Mouse (Mus musculus) left cerebral cortex, postnatal 14 days (tissue): ENCODE measurements around the gene Sh3d19. TPM values are rescaled to one million over a fixed set of nuclear protein-coding genes. Genes with fewer than 3 reads are reported as not detected.
A peak's percentile ranks its signal among the peaks of the same experiment; 100 is the strongest.
"Not testable (repeated sequence)": the region's sequence is repeated elsewhere in the genome, so short reads cannot be mapped to it uniquely, and the experiment has no call there.

Experiments used
- DNase-seq, 2 experiments: peaks; one replicate each; pipeline ENCODE4 v3.0.0; 2021 to 2022; ENCODE audit warnings: low spot score in 2 of 2, mixed read lengths in 1 of 2
- intact Hi-C: fragments of 180-260 bp; cut with DNase I; formaldehyde crosslinking; loops from one replicate; pipeline ENCODE4 v1.15.1; 2025
- total RNA-seq, 2 experiments: library from RNA; stranded (reverse); gene quantifications; 2 replicates each; pipeline ENCODE4 v1.2.3; 2021

Sh3d19 gene
- total RNA-seq, 2 experiments from 2014 or later = 34.6 to 36.4 TPM

DNA sequence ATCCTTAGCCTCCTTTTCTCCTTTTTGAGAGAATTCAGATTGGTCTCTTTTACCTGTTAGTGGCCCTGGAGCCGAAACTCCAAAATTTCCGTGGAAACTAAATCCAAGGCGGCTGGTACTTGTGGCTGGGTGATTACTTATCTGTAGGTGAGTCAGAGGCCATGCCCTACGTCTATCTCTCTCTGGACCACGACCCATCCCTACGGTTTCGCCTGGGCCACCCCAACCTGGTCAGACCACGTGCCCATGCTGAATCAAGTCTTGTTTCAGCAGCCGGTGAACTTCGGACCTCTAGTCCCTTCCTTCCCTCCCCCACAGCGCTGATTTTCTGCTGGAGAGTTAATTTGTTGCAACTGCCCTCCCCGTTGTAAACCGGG is 678 bp downstream of the Sh3d19 start:
- DNase-seq = no peak
- intact Hi-C loops = no loop called here

DNA sequence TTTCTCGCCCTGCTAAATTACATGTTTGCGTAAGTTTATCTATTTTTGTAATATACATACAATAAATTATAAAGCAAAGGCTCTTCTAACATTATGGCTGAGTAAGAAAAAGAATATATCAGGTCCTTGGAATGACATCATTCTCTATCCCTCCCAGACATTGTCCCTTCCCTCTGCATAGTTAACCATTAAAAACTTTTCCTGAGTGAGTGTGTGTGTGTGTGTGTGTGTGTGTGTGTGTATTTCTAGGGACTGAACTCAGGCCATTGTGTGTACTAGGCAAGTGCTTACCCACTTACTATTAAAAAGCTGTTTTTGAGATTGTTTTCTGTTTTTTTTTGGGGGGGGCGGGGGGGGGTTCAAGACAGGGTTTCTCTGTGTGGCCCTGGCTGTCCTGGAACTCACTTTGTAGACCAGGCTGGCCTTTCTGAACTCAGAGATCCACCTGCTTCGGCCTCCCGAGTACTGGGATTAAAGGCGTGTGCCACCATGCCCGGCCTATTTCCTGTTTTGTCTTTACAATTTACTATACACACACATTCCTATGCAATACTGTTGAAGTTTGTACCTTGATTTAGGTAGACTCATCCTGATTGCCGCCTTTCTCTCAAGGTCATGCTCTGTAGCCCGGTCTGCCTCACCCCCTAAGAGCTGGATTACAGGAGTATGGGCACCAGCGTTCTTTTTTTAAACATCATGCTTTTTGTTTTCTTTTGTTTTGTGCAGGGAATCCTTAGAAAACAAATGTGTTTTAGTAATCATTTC is 2.6 kb downstream of the Sh3d19 start:
- intact Hi-C loops = no loop called here
- no peak for DNase-seq

DNA sequence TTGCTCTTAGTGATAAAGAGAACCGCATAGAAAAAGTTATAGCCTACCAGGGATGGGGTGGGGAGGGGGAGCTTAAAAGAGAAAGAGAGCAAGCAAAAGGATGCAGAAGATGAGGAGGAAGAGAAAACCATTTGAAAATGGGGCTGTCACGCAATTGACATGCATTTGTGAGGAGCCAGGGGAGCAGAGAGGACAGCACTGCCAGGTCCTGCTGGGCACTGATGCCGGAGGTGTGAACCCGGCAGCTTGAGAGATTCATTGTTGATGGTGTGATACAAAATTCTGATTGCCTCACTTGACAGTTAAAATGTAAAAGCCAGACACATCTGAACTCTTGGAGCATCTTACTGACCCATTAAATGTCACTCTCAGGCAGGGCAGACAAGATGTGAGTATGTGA is 3.5 kb downstream of the Sh3d19 start:
- intact Hi-C loops = no loop called here
- no peak for DNase-seq

DNA sequence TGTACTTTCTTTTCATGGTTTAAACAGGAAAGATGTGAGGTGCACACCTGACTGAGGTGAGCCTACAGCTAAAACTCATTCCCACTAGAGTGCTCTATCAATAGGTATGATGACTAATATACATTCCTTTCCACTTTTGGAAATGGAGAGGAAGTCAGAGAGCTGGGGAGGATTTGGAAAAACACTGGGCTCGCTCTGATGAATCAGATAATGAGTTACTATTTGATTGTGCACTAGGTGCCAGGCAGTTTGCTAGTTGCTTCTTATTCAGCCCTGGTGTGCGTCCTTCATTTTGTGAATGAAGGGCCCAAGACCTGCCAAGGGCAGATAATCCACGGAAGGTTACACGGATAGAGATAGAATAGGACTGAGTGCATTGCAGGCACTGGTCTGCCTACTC is 9.1 kb downstream of the Sh3d19 start:
- DNase-seq = no peak
- intact Hi-C loops = no loop called here

DNA sequence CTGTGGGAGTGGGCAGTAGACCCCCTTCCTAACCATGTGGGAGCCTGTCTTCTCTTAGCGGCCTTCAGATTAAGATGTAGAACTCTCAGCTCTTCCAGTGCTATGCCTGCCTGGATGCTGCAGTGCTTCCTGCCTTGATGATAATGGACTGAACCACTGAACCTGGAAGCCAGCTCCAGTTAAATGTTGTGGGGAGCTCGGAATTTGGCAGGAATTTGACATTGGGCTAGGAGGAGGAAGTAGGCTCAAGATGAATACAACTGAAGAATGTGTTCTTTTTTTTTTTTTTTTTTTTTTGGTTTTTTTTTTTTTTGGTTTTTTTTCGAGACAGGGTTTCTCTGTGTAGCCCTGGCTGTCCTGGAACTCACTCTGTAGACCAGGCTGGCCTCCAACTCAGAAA is 10.9 kb downstream of the Sh3d19 start:
- intact Hi-C loops, DNase-seq: not testable (repeated sequence)

- DNase-seq = no peak
- intact Hi-C loops = no loop called here
These were observed 13.6 kb downstream of the Sh3d19 start for GRCm38 (mm10) chr3:85984537-85984936.

DNA sequence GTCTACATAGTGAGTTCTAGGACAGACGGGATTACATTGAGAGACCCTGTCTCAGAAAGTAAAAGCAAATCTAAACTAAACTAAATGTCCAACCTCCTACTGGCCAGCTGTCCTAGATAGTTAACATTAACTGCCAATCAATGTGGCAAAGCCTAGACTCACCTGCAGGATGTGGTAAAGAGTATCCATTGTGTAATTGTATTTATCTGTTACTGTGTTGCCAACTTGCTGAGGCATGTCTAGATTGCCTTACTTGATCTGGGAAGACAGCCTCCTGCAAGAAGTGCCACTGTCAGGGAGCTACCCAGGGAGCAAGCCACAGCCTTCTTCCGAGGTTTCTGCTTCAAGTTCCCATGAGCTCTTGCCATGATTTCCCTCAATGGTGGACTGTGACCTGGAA is 16.3 kb downstream of the Sh3d19 start:
- intact Hi-C loops = no loop called here
- no peak for DNase-seq

GRCm38 (mm10) chr3:85991140-85991801 is 20.4 kb downstream of the Sh3d19 start:
- intact Hi-C loops = no loop called here
- no peak for DNase-seq

- intact Hi-C loops = no loop called here
- DNase-seq = no peak
These were observed 20.9 kb downstream of the Sh3d19 start for GRCm38 (mm10) chr3:85991802-85992156.

DNA sequence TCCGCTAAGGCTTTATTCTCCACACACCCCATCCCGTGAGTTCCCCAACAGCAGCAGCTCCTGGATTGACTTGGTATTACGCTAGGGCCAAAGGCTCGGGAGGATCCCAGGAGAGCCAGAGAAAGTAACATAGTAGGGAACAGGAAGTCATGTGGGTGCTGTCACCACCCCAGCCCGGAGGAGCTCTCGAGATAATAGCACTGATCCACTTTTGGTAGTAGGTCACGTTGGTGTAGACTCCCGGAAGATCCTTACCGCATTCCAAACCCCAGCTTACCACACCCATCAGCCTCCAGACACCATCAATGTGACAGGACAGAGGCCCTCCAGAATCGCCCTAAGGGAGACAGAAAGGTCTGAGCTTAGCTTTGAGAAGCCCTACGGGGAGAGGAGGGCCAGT is 22.8 kb downstream of the Sh3d19 start:
- intact Hi-C loops = no loop called here
- no peak for DNase-seq

DNA sequence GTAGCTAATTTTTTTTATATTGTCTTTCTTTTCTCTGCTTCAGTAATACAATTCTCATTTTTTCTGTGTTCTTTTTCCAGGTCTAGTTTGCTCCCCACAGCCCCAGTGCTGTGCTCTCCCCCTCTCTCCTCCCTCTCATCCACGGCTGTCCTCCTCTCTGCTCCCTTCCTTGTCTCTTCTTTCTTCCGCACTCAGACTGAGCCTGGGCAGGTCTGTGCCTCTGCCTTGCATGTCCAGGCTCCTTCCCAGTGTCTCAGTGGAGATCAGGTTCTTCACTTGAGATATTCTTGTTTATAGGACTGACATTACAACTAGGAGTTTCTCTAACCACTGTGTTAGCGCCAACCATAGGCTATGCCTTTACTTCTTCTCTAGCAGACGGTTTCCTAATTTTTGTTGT is 23.7 kb downstream of the Sh3d19 start:
- no peak for DNase-seq
- intact Hi-C loops = no loop called here

DNA sequence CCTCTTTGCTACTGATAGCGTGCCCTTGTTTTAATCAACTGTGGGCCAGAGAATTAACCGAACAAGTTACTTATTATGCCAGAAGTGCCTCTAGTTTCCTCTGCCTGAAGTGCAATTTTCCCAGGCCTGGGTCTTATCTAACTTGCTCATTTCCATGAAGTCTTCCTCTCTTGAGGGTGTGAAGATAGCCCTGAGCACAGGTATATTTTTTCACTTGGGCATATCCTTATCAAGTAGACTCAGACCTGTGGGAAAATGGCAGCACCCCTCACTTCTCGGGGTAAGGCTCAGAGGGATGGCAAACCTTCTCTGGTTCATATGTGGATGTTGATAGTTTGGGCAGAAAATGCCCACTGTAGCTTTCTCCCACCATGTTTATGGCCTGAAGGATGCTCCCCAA is 30.4 kb downstream of the Sh3d19 start:
- intact Hi-C loops = no loop called here
- DNase-seq = no peak

DNA sequence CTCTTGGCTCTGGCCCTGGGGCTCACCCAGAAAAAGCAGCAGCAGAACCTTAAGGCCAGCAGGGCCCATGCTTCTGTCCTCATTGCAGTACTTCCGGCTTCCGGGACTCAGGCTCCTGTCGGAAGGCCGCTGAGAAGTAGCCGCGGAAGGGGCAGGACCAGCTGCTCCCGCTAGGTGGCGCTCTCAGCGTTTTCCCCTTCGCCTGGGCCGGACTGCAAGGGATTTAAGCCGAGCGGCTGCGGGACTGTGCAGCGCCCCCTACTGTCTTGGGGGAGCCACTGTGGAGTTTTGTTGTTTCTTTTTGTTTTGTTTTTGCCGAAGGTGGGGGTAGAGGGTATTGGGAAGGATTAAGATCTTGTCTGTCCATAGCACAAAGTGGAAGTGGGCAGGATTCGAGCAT is 31.5 kb downstream of the Sh3d19 start, which contains the start of gene Prss48:
Prss48 (minus strand) TSS at position 69 of the 400 bp plus-strand sequence.
- no peak for DNase-seq
- intact Hi-C loops = no loop called here

- DNase-seq = no peak
- intact Hi-C loops = no loop called here
These were observed 32.0 kb downstream of the Sh3d19 start for GRCm38 (mm10) chr3:86002940-86003339.

- intact Hi-C loops = no loop called here
- no peak for DNase-seq
These were observed 33.8 kb downstream of the Sh3d19 start for GRCm38 (mm10) chr3:86004751-86005150.

- DNase-seq = no peak
- intact Hi-C loops = no loop called here
These were observed 39.7 kb downstream of the Sh3d19 start for GRCm38 (mm10) chr3:86010618-86011017.

DNA sequence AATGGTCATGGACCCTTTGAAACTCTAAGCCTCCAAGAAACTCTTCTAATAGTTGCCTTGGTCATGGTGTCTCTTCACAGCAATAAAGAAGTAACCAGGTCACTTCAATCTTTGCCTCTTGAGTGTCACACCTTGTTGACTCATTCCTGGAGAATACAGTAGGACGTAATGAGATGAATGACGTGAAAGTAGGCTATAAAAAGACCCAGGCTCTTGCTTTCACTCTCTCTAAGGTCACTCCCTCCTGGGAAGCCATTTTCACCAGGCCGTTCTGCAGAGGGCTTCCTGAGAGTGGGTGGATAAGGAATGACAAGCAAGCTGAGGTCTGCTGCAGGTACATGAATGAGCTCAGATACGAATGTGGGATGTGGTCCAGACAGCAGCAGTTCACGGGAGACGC is 40.5 kb downstream of the Sh3d19 start:
- intact Hi-C loops = no loop called here
- DNase-seq = no peak

- intact Hi-C loops = no loop called here
- no peak for DNase-seq
These were observed 40.9 kb downstream of the Sh3d19 start for GRCm38 (mm10) chr3:86011833-86012232.

DNA sequence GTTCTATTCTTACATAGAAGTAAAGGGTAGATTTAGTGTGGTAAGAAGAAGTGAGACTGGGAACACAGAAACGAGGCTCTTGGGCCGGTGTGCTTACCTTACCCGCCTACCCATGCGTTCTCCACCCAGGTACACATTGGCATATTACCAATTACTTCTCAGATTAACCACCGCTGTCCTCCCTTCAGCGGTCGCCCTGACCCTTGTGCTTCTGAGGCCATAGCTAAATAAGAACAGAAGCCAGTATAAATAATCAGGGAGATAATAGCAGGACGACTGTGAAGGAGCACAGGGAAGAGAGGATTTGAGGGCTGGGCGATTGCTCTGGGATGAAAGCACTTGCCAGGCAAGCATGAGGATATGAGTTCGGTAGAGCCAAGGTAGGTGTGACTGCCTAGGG is 42.9 kb downstream of the Sh3d19 start:
- no peak for DNase-seq
- intact Hi-C loops = no loop called here

GRCm38 (mm10) chr3:86016965-86017364 is 46.1 kb downstream of the Sh3d19 start:
- no peak for DNase-seq
- intact Hi-C loops = no loop called here

- DNase-seq = peak; percentile 41 to 46
- intact Hi-C loops = no loop called here
These were observed 46.6 kb downstream of the Sh3d19 start for GRCm38 (mm10) chr3:86017484-86017883.
